Mouse (Mus musculus): ENCODE results near the gene Olfr1231. TPM values are rescaled to one million over a fixed set of nuclear protein-coding genes. Genes with fewer than 3 reads are reported as not detected.

Olfr1231 gene
- total RNA-seq (2021) (not detected), polyA plus RNA-seq (2012; rRNA removed) (not detected in 2 replicates)
- long read RNA-seq: 0 reads

DNA sequence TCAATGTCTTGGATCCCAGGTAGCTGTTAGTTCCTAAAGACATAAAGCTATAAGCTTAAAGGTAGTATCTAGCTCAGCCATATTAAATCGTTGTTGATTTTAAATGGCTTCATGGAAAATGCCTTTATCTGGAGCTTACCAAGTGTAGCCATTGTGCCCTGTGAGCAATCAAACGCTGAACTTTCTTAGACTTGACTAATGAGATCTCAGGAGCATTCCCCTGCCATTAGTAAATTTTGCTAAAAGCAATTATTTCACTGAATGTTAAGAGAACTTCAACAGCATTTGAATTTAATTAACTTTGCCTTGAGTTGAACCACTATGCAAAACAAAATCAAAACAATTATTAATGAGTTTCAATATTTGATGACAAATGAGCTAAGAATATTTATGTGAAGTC is at the start of gene Olfr1231:
Gene Olfr1231, minus strand, starts transcription at position 101 of the 400 bp plus-strand sequence.
- no peak within 1 kb of the TSS for H3K27ac ChIP-seq
- no peak for DNase-seq
- no peaks in the 10 kb centered on the region for H3K36me3 ChIP-seq (ENCODE audit: control insufficient read depth, insufficient read depth, low read length)
- no peak within 1 kb of the TSS for H3K4me3 ChIP-seq
- H3K27me3 ChIP-seq (ENCODE audit: control insufficient read depth, insufficient read depth, low read length): no peaks in the 10 kb centered on the region
- TF ChIP-seq EP300 (IDR thresholded peaks at IDR 0.05; ENCODE audit: insufficient read depth, low read depth, low read length) (no peak), CTCF (IDR thresholded peaks at IDR 0.05) (no peak), POLR2A (IDR thresholded peaks at IDR 0.05; ENCODE audit: insufficient read depth, low read depth, low read length) (no peak)
- intact Hi-C loops (cut with DNase I): no loop called here
- H3K4me1 ChIP-seq (ENCODE audit: control insufficient read depth, insufficient read depth, low read length): no peaks in the 10 kb centered on the region
- no peak within 1 kb of the TSS for H3K9ac ChIP-seq (ENCODE audit: low read depth, low read length)
- H3K79me2 ChIP-seq (replicated peaks; ENCODE audit: control insufficient read depth, insufficient read depth, low read length): no peaks in the 10 kb centered on the region
- 60% methylated on average over 2 of the region's 2 CpGs for WGBS

- no peak for DNase-seq
- H3K27ac ChIP-seq: no peak within 1 kb of the TSS
- H3K79me2 ChIP-seq (replicated peaks; ENCODE audit: control insufficient read depth, insufficient read depth, low read length): no peaks in the 10 kb centered on the region
- no peaks in the 10 kb centered on the region for H3K27me3 ChIP-seq (ENCODE audit: control insufficient read depth, insufficient read depth, low read length)
- no peaks in the 10 kb centered on the region for H3K4me1 ChIP-seq (ENCODE audit: control insufficient read depth, insufficient read depth, low read length)
- intact Hi-C loops (cut with DNase I): no loop called here
- H3K36me3 ChIP-seq (ENCODE audit: control insufficient read depth, insufficient read depth, low read length): no peaks in the 10 kb centered on the region
- TF ChIP-seq EP300 (IDR thresholded peaks at IDR 0.05; ENCODE audit: insufficient read depth, low read depth, low read length) (no peak), POLR2A (IDR thresholded peaks at IDR 0.05; ENCODE audit: insufficient read depth, low read depth, low read length) (no peak), CTCF (IDR thresholded peaks at IDR 0.05) (no peak)
- no peak within 1 kb of the TSS for H3K9ac ChIP-seq (ENCODE audit: low read depth, low read length)
- H3K4me3 ChIP-seq: no peak within 1 kb of the TSS
Measured at GRCm38 (mm10) chr2:89342298-89342697, 35.4 kb upstream of the Olfr1231 start, which contains the start of gene Olfr1233. Gene Olfr1233, minus strand, starts transcription at chr2:89342398.

DNA sequence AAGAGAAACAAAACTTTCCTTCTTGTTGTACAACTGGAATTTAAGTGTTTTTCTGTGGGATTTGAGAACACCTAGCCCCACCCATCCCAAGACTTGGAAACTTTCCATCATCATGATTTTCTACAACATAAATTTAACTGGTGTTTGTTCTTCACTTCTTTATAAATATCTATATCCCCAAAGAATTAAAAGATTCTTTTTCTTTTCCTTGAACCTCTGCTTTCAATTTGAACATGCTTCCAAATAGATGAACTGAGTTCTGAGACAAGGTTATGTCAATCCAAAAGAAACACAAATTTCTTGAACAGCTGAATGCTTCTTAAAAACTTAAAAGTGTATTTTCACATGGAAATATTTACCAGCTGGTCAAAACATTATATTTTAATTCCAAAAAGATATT is 22.7 kb upstream of the Olfr1231 start, which contains the start of gene Olfr1232:
Gene Olfr1232, minus strand, starts transcription at position 101 of the 400 bp plus-strand sequence.
- Histone ChIP-seq H3K4me3 (no peak within 1 kb of the TSS), H3K36me3 (ENCODE audit: control insufficient read depth, insufficient read depth, low read length) (no peaks in the 10 kb centered on the region), H3K27ac (no peak within 1 kb of the TSS), H3K9ac (ENCODE audit: low read depth, low read length) (no peak within 1 kb of the TSS), H3K27me3 (ENCODE audit: control insufficient read depth, insufficient read depth, low read length) (no peaks in the 10 kb centered on the region), H3K79me2 (replicated peaks; ENCODE audit: control insufficient read depth, insufficient read depth, low read length) (no peaks in the 10 kb centered on the region), H3K4me1 (ENCODE audit: control insufficient read depth, insufficient read depth, low read length) (no peaks in the 10 kb centered on the region)
- intact Hi-C loops (cut with DNase I): no loop called here
- DNase-seq: no peak
- TF ChIP-seq POLR2A (IDR thresholded peaks at IDR 0.05; ENCODE audit: insufficient read depth, low read depth, low read length) (no peak), EP300 (IDR thresholded peaks at IDR 0.05; ENCODE audit: insufficient read depth, low read depth, low read length) (no peak), CTCF (IDR thresholded peaks at IDR 0.05) (no peak)

GRCm38 (mm10) chr2:89297168-89297567 is 9.7 kb downstream of the Olfr1231 start, which contains the start of gene Olfr1230:
Gene Olfr1230, minus strand, starts transcription at chr2:89297268.
- H3K79me2 ChIP-seq (replicated peaks; ENCODE audit: control insufficient read depth, insufficient read depth, low read length): no peaks in the 10 kb centered on the region
- intact Hi-C loops (cut with DNase I): no loop called here
- no peaks in the 10 kb centered on the region for H3K36me3 ChIP-seq (ENCODE audit: control insufficient read depth, insufficient read depth, low read length)
- no peak within 1 kb of the TSS for H3K4me3 ChIP-seq
- TF ChIP-seq CTCF (IDR thresholded peaks at IDR 0.05) (no peak), POLR2A (IDR thresholded peaks at IDR 0.05; ENCODE audit: insufficient read depth, low read depth, low read length) (no peak), EP300 (IDR thresholded peaks at IDR 0.05; ENCODE audit: insufficient read depth, low read depth, low read length) (no peak)
- 83% methylated on average over 1 of the region's 1 CpGs for WGBS
- no peak within 1 kb of the TSS for H3K9ac ChIP-seq (ENCODE audit: low read depth, low read length)
- H3K27me3 ChIP-seq (ENCODE audit: control insufficient read depth, insufficient read depth, low read length): no peaks in the 10 kb centered on the region
- no peak for DNase-seq
- no peak within 1 kb of the TSS for H3K27ac ChIP-seq
- no peaks in the 10 kb centered on the region for H3K4me1 ChIP-seq (ENCODE audit: control insufficient read depth, insufficient read depth, low read length)

GRCm38 (mm10) chr2:89287914-89288313 is 19.0 kb downstream of the Olfr1231 start, which contains the start of gene Olfr1229:
Gene Olfr1229, minus strand, starts transcription at chr2:89288014.
- Histone ChIP-seq H3K79me2 (replicated peaks; ENCODE audit: control insufficient read depth, insufficient read depth, low read length) (no peaks in the 10 kb centered on the region), H3K4me1 (ENCODE audit: control insufficient read depth, insufficient read depth, low read length) (no peaks in the 10 kb centered on the region), H3K27ac (no peak within 1 kb of the TSS), H3K36me3 (ENCODE audit: control insufficient read depth, insufficient read depth, low read length) (no peaks in the 10 kb centered on the region), H3K9ac (ENCODE audit: low read depth, low read length) (no peak within 1 kb of the TSS), H3K27me3 (ENCODE audit: control insufficient read depth, insufficient read depth, low read length) (no peaks in the 10 kb centered on the region), H3K4me3 (no peak within 1 kb of the TSS)
- intact Hi-C loops (cut with DNase I): no loop called here
- 43% methylated on average over 2 of the region's 2 CpGs for WGBS
- no peak for TF ChIP-seq EP300 (IDR thresholded peaks at IDR 0.05; ENCODE audit: insufficient read depth, low read depth, low read length)
- TF ChIP-seq CTCF (IDR thresholded peaks at IDR 0.05): no peak
- TF ChIP-seq POLR2A (IDR thresholded peaks at IDR 0.05; ENCODE audit: insufficient read depth, low read depth, low read length): no peak
- DNase-seq: no peak

GRCm38 (mm10) chr2:89253962-89254361 is 52.9 kb downstream of the Olfr1231 start, which contains the start of gene Olfr1228:
Gene Olfr1228, minus strand, starts transcription at chr2:89254062.
- intact Hi-C loops (cut with DNase I): no loop called here
- no peak for DNase-seq
- H3K27me3 ChIP-seq (ENCODE audit: control insufficient read depth, insufficient read depth, low read length): no peaks in the 10 kb centered on the region
- H3K9ac ChIP-seq (ENCODE audit: low read depth, low read length): no peak within 1 kb of the TSS
- no peak within 1 kb of the TSS for H3K27ac ChIP-seq
- H3K4me3 ChIP-seq: no peak within 1 kb of the TSS
- no peaks in the 10 kb centered on the region for H3K4me1 ChIP-seq (ENCODE audit: control insufficient read depth, insufficient read depth, low read length)
- H3K36me3 ChIP-seq (ENCODE audit: control insufficient read depth, insufficient read depth, low read length): no peaks in the 10 kb centered on the region
- TF ChIP-seq CTCF (IDR thresholded peaks at IDR 0.05): no peak
- TF ChIP-seq EP300 (IDR thresholded peaks at IDR 0.05; ENCODE audit: insufficient read depth, low read depth, low read length): no peak
- TF ChIP-seq POLR2A (IDR thresholded peaks at IDR 0.05; ENCODE audit: insufficient read depth, low read depth, low read length): no peak
- H3K79me2 ChIP-seq (replicated peaks; ENCODE audit: control insufficient read depth, insufficient read depth, low read length): no peaks in the 10 kb centered on the region

Other genes with a start within 250 kb of the Olfr1231 start
- not detected for gene Olfr1218, start 245.9 kb downstream of the Olfr1231 start, total RNA-seq (2021)
- not detected in 2 replicates for gene Olfr1218, start 245.9 kb downstream of the Olfr1231 start, polyA plus RNA-seq (2012; rRNA removed)
- not detected for gene Olfr1219, start 223.6 kb downstream of the Olfr1231 start, total RNA-seq (2021)
- gene Olfr1219, start 223.6 kb downstream of the Olfr1231 start, polyA plus RNA-seq (2012; rRNA removed): not detected in 2 replicates
- gene Olfr1220, start 200.2 kb downstream of the Olfr1231 start, total RNA-seq (2021): not detected
- gene Olfr1220, start 200.2 kb downstream of the Olfr1231 start, polyA plus RNA-seq (2012; rRNA removed): not detected in 2 replicates
- gene Olfr1221, start 189.8 kb downstream of the Olfr1231 start, total RNA-seq (2021): not detected
- gene Olfr1221, start 189.8 kb downstream of the Olfr1231 start, polyA plus RNA-seq (2012; rRNA removed): not detected in 2 replicates
- not detected for gene Olfr1222, start 174.0 kb downstream of the Olfr1231 start, total RNA-seq (2021)
- not detected in 2 replicates for gene Olfr1222, start 174.0 kb downstream of the Olfr1231 start, polyA plus RNA-seq (2012; rRNA removed)
- gene Olfr1223, start 155.5 kb downstream of the Olfr1231 start, total RNA-seq (2021): not detected
- not detected in 2 replicates for gene Olfr1223, start 155.5 kb downstream of the Olfr1231 start, polyA plus RNA-seq (2012; rRNA removed)
- not detected for gene Olfr1224-ps1, start 143.0 kb downstream of the Olfr1231 start, total RNA-seq (2021)
- not detected in 2 replicates for gene Olfr1224-ps1, start 143.0 kb downstream of the Olfr1231 start, polyA plus RNA-seq (2012; rRNA removed)
- not detected for gene Olfr1225, start 132.4 kb downstream of the Olfr1231 start, total RNA-seq (2021)
- gene Olfr1225, start 132.4 kb downstream of the Olfr1231 start, polyA plus RNA-seq (2012; rRNA removed): not detected in 2 replicates
- gene Olfr1226, start 107.0 kb downstream of the Olfr1231 start, total RNA-seq (2021): not detected
- not detected in 2 replicates for gene Olfr1226, start 107.0 kb downstream of the Olfr1231 start, polyA plus RNA-seq (2012; rRNA removed)
- gene Olfr1228, start 53.0 kb downstream of the Olfr1231 start, total RNA-seq (2021): not detected
- not detected in 2 replicates for gene Olfr1228, start 53.0 kb downstream of the Olfr1231 start, polyA plus RNA-seq (2012; rRNA removed)
- not detected for gene Olfr1229, start 19.1 kb downstream of the Olfr1231 start, total RNA-seq (2021)
- gene Olfr1229, start 19.1 kb downstream of the Olfr1231 start, polyA plus RNA-seq (2012; rRNA removed): not detected in 2 replicates
- gene Olfr1230, start 9.8 kb downstream of the Olfr1231 start, total RNA-seq (2021): not detected
- gene Olfr1230, start 9.8 kb downstream of the Olfr1231 start, polyA plus RNA-seq (2012; rRNA removed): not detected in 2 replicates
- not detected for gene Olfr1232, start 22.6 kb upstream of the Olfr1231 start, total RNA-seq (2021)
- not detected in 2 replicates for gene Olfr1232, start 22.6 kb upstream of the Olfr1231 start, polyA plus RNA-seq (2012; rRNA removed)
- gene Olfr1233, start 35.3 kb upstream of the Olfr1231 start, total RNA-seq (2021): not detected
- not detected in 2 replicates for gene Olfr1233, start 35.3 kb upstream of the Olfr1231 start, polyA plus RNA-seq (2012; rRNA removed)
- not detected for gene Olfr1234, start 57.8 kb upstream of the Olfr1231 start, total RNA-seq (2021)
- not detected in 2 replicates for gene Olfr1234, start 57.8 kb upstream of the Olfr1231 start, polyA plus RNA-seq (2012; rRNA removed)
- not detected for gene Olfr1238, start 102.6 kb upstream of the Olfr1231 start, total RNA-seq (2021)
- not detected in 2 replicates for gene Olfr1238, start 102.6 kb upstream of the Olfr1231 start, polyA plus RNA-seq (2012; rRNA removed)
- not detected for gene Olfr1239, start 113.3 kb upstream of the Olfr1231 start, total RNA-seq (2021)
- not detected in 2 replicates for gene Olfr1239, start 113.3 kb upstream of the Olfr1231 start, polyA plus RNA-seq (2012; rRNA removed)
- not detected for gene Olfr1240, start 135.9 kb upstream of the Olfr1231 start, total RNA-seq (2021)
- gene Olfr1240, start 135.9 kb upstream of the Olfr1231 start, polyA plus RNA-seq (2012; rRNA removed): not detected in 2 replicates
- not detected for gene Olfr1241, start 180.1 kb upstream of the Olfr1231 start, total RNA-seq (2021)
- not detected in 2 replicates for gene Olfr1241, start 180.1 kb upstream of the Olfr1231 start, polyA plus RNA-seq (2012; rRNA removed)
- not detected for gene Olfr1242, start 191.3 kb upstream of the Olfr1231 start, total RNA-seq (2021)
- gene Olfr1242, start 191.3 kb upstream of the Olfr1231 start, polyA plus RNA-seq (2012; rRNA removed): not detected in 2 replicates
- not detected for gene Olfr1243, start 224.4 kb upstream of the Olfr1231 start, total RNA-seq (2021)
- not detected in 2 replicates for gene Olfr1243, start 224.4 kb upstream of the Olfr1231 start, polyA plus RNA-seq (2012; rRNA removed)

All from heart, adult 2 months (tissue).